Mouse (Mus musculus) right cerebral cortex, postnatal 25 days (tissue): ENCODE results near the gene Shc1.

Source experiments
- DNase-seq: peaks from one replicate; pipeline ENCODE4 v3.0.0; 2022

Gene Shc1

DNA sequence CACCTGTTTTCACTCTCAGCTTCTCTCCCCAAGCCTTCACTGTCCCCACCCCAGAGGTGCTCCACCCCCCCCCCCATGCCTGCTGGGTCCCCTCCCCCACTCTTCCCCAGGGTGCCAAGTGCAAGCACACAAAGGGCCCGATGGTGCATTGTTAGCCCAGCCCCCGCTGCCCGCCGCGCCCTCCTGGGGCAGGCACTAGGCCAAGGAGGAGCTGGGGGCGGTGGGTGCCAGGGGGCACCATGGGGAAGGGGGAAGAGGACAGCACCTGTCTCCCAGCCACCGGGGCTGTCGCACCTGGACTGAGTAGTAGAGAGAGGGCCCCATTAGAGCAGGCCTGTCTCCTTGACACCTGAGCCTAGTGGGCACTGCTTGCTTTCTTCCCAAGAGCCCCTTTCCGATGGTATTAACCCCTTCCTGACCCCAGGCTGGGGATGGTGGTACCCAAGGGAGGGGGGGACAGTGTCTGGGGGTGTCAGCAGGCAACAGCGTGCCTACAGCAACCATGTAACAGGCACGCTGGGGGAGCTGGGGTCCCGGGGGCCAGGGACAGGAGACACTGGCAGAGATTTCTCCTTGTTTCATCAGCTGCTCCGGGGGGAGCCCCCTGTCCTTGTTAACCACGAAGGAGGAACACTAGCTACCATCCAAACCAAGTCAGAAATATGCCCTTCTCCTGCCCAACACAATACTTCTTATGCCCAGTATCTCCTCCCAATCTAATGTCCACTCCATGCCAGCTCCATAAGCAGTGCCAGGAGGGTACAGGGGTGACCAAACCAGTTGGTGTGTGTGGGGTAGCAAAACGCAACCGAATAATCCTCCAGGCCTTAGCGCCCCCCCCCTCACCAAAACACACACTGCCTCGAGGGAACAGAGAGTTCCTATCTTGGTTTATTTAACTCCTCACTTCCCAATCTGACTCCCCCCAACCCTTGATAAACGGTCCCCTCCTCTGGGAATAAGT is 27.3 kb upstream of the Shc1 start:
- DNase-seq, result no peak

GRCm38 (mm10) chr3:89391663-89392511 is 26.4 kb upstream of the Shc1 start:
- DNase-seq, result no peak

DNA sequence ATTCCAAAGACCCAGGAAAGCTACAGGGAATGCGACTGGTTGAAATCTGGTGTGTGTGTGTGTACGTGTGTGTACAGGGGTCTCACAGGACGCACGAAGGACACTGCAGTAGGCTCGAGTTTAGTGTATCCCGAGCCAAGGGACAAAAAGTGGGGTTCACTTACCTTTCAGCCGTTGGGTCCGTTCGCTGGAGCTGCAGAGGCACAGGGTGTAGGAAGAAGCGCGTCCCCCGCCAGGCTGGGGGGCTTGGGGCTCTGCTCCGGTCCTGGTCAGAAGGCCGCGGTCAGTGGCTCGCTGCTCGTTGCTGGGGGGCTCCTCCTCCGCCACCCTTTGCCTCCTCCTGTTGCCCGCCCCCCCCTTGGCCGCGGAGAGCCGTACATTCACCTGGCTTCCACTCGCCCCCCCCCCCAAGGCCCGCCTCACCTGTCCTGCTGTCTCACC is 25.4 kb upstream of the Shc1 start:
- no peak for DNase-seq

DNA sequence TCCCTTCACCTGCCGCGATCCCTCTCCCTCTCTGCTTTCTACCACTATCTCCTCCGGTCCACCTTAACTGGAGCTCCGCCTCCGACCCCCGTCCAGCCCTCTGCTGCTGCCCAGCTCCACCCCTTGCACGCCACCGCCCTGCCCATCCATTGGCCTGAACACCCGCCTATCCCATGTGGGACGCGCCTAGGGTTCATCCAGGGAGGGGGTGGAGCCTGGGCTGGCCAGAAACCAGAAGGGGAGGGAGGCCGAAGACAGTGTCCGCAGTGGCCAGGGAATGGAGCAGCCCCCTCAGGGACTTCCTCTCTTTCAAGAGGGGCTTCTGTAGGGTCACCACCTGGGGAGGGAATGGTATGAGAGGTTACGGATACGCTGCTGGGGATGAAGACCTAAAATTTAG is 24.6 kb upstream of the Shc1 start:
- peak; percentile 96 for DNase-seq

DNA sequence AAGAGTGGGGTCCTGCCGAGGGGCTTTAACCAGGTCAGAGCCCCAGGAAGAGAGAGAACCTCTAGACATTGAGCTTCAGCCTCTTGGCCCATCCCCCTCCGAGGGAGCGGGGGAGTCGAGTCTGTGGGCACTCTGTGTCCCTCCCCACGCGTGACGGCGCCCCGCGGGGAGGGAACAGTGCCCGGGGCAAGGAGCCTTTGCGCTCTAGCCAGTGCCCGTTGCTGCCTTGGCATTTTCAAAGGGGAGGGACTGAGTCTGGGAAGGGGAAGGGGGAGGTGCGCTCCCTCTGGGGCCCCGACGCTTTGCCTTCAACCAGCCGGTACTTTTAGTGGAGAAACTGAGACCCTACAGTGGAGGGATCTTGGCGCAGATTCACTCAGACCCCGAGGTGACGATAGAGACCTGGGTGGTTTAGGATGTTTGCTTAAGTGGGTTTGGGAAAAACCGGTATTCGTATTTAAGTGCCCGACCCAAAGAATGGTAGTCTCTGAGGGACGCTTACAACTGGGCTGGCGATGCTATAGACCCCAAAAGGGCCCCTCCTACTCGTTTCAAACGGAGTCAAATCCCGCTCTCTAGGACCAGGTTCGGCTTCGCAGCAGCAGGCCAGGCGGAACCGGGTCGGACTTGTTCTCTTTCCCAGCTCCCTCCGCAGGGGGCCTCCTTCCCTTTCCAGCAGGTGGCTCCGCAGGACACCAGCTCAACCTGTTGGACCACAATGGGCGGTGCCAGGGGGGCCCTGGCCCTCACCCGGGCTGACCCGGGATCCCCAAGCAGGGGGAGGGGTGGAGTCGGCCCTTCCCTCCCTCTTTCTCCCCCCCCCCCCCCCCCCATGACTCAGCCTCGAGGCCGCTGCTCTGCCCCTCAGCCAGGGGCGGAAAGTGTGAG is 24.0 kb upstream of the Shc1 start, which contains the start of gene Zbtb7b:
Zbtb7b (minus strand) TSS at position 771 of the 888 bp plus-strand sequence.
- DNase-seq, result no peak

DNA sequence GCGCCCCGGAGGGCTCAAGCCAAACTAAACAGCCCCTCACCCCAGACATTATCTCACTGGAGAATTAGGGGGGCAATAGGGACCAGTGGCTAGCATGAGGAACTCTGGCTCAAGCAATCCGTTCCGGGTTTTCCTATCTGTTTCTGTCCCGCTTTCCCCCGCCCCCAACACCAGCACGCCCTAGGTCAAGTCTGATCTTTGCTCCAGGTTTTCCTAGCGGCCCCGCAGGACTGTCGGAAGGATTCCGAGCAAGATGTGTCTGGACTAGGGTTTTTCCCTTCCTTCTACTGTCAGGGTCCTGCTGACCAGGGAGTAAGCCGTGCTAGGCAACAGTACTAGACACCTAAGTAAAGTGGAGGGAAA is 23.4 kb upstream of the Shc1 start:
- DNase-seq, result no peak

- no peak for DNase-seq
Observed at GRCm38 (mm10) chr3:89395419-89395805, 22.8 kb upstream of the Shc1 start.

DNA sequence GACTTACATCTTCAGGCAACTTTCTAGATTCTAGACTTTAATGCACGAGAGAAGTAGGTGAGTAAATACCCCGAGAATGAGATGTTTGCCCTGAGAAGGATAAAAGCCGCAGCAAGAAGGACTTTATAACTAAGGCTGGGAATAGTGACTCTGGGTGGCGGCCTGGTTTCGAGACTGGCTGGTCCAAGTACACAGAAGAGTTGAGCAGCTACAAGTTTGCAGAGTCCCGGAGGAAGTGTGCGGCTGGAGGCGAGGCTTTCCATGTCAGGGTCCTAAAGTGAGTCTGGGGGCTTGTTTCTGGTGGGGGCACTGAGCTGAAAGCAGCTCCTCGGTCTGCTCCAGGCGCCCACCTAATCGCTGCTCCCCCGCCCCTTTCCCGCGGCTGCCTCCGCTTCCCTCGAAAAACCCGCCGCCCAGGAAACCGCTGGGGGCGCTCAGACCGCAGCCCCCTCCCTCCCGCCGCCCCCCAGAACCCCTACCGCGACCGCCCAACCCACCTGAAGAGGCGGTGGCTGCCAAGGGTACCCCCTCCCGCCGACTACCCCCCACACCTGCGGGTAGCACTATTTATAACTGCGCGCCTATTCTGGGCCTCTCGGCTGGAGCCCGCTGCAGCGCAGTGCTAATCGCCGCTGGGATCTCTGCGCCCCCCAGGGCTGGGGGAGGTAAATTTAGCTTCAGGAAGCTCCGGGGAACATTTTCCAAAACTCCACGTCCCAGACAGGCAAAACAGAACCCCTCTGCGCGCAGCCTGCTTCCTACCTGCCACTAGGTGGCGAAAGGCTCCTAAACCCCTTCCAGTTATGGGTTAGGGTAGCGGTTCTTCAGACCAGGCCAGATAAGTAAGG is 22.2 kb upstream of the Shc1 start:
- no peak for DNase-seq

DNA sequence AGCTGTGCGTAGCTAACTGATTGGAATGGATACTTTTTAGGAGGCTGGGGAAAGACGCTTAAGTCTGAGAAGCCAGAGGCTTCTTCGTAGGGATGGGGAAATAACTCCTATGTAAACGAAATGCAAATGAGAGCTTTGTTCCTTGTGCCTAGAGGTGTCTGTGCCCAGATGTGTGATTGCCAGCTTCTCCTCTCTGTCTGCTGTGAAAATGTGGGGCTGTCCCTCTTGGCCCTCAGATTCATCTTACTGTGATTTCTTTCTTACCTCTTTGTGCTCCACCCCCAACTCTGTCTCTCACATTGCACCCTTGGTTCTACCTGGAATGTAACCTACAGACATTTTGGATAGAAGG is 21.6 kb upstream of the Shc1 start:
- no peak for DNase-seq

DNA sequence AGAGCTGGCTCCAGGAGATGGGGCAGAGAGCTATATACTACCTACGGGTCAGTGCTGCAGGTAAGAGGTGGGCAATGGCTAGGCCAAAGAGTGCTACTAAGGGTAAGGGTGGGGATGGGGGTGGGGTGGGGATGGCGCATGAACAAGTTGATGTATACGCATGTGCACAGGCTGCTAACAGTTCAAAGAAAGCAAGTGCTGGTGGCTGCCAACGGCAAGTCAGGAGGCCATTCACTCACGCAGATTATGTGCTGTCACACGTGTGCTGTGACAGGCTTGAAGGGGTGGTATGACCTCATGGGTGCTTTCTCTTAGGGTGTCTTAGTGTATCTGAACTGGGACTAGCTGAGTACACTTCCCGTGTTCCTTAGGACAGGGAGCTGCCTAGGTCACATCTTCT is 16.9 kb upstream of the Shc1 start:
- no peak for DNase-seq

DNA sequence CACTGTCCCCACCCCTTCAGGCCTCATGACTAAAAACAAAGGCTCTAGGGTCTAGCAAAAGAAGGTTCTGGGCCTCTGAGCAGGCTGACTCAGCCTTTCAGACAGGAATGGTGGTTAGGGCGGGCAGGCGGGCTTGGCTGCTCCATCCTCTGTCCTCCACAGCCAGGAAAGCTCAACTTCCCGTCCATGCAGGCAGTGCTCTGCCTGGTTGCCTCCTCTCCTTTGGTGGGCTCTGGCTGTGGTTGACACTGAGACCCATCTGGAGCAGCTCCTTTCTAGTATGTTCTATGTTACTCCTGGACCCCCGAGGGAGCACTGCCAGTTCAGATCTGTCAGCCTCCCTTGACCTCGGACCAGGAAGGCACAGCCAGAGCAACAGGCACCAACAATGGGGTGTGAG is 15.6 kb upstream of the Shc1 start, which contains the start of gene Lenep:
Lenep (minus strand) TSS at position 101 of the 400 bp plus-strand sequence.
- no peak for DNase-seq

- DNase-seq, result no peak
Observed at GRCm38 (mm10) chr3:89406887-89407286, 11.4 kb upstream of the Shc1 start.

DNA sequence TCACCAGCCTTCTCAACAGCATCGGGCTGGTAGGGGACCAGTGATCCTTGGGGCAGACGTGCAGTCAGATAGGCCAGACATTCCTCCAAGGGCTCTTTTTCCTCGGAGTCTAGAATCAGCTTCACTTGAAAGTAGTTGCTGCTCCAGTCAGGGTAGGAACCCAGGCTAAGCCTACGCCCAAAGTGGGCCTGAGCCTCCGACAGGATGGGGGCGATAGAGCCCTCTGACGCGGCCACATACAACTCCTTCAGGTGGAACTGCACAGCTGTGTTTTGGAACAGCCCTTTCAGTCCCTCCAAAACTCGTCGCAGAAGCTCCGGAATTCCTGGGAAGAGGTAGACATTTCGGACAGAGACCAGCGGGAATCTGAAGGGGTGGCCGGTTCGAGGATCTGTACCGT is 9.8 kb upstream of the Shc1 start:
- DNase-seq, result no peak

GRCm38 (mm10) chr3:89409701-89410100 is 8.5 kb upstream of the Shc1 start:
- DNase-seq, result no peak

DNA sequence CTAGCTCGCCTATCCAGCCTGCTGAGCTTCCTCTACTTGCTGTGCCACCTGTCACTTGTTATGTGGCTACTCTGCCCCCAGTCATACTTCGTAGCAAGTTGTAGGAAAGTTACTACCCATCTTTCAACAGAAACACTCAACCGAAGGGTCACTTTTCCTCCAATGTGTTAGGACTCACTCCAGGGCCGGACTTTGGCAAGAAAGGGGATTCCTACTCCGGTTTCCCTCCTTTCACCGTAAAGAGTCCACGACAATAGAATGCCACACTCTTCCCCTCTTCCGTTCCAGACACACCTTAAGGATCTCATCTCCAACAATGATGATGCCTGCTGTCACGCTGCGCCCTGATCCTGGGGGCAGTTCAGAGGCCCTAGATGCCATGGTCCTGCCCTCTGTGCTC is 7.4 kb upstream of the Shc1 start:
- DNase-seq, result no peak

GRCm38 (mm10) chr3:89411490-89412393 is 6.5 kb upstream of the Shc1 start, which contains the start of gene Flad1:
Flad1 (minus strand) TSS chr3:89411870.
- peak; percentile 99 for DNase-seq

DNA sequence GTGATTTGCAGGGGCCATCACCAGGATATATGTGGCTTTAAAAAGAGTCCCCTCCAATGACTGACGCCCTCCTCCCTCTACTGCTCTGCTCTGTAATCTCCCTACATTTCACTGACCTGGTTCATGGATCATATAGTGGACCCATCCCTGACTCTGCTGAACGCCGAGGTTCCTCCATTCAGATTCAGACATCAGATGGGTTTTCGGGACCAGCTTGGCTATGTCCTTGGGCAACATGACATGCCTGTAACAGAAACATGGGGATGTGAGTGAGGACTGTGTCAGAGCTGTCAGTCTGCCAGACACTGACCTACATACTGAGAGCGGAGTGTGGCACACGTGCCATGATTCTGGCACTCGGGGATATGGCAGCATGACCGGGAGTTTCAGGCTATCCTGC is 2.1 kb upstream of the Shc1 start:
- DNase-seq, result no peak

DNA sequence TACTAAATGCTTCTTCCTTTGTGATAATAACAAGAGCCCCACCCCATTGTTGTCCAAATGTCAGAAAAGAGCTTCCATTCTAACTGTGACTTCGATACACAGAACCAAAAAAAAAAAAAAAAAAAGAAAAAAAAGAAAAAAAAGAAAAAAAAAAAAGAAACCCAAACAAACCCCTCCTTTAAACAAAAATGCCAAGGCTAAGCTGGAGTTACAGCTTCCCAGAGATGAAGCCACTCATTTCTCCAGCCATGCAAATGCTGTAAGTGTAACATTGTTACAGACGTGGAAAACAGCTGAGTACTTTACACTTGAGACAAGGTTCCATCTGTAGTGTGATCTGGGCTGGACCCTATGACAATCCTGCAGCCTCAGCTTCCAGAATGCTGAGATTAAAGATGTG is 1.1 kb upstream of the Shc1 start:
- no peak for DNase-seq

- DNase-seq, result no peak
Observed at GRCm38 (mm10) chr3:89417840-89418169, 438 bp upstream of the Shc1 start.

DNA sequence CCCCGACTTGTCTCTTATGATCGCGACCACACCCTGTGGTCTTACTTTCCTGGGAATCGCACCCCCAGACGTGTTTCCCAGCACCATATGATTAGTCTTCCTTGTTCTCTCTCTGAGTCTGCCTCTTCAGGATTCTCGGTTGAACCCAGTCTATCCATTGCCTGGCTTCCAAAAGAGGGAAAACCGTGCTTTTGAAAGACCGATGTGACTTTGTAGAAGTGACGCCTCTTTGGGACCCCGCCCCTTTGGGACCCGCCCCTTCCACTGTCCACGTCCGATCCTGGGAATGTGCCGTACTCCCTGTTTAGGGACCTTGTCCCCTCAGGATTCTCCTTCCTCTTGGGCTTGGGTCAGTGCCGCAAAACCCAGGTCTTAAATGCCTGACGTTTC is 613 bp downstream of the Shc1 start:
- DNase-seq, result no peak

GRCm38 (mm10) chr3:89419571-89419970 is 1.3 kb downstream of the Shc1 start:
- no peak for DNase-seq
